Mouse (Mus musculus): ENCODE results near the gene Trim11. TPM values are rescaled to one million over a fixed set of nuclear protein-coding genes. Genes with fewer than 3 reads are reported as not detected.

The Trim11 gene
- total RNA-seq (2014; rRNA removed) (23.7 and 27.8 TPM in 2 replicates), polyA plus RNA-seq (2015; fragmentation: Nextera tagmentation; extraction: Ambion mirVana) (15.2 and 16.5 TPM in 2 replicates)

GRCm38 (mm10) chr11:58978027-58978705 lies at the start of gene Trim11:
Gene Trim11 (plus strand): TSS chr11:58978093.
- ATAC-seq (ENCODE audit: low FRiP score) (peak; percentile 45; the same call in 1 of the 2 replicates), DNase-seq (ENCODE audit: low spot score) (peak; percentile 78)
- Histone ChIP-seq H3K4me2 (ENCODE audit: low read depth, low read length, poor library complexity, severe bottlenecking) (peak within 1 kb of the TSS; percentile 93), H3K4me1 (ENCODE audit: insufficient read depth, low read length) (peaks cover 18% of the 10 kb centered on the region), H3K36me3 (ENCODE audit: insufficient read depth, low read length) (peaks cover 7% of the 10 kb centered on the region; the same call in 1 of the 2 replicates), H3K9me3 (ENCODE audit: low read length) (no peaks in the 10 kb centered on the region), H3K27me3 (ENCODE audit: insufficient read depth, low read length) (no peaks in the 10 kb centered on the region), H3K9ac (replicated peaks; ENCODE audit: low read length, poor library complexity, severe bottlenecking) (peak within 1 kb of the TSS; percentile 69), H3K27ac (ENCODE audit: low read depth, low read length) (peak within 1 kb of the TSS; percentile 38; the same call in 1 of the 2 replicates), H3K4me3 (ENCODE audit: low read depth, low read length) (peak within 1 kb of the TSS; percentile 94)
- TF ChIP-seq CTCF (IDR thresholded peaks at IDR 0.05) = no peak
- under 1% methylated on average over 64 of the region's 64 CpGs for WGBS

- Histone ChIP-seq H3K36me3 (ENCODE audit: insufficient read depth, low read length) (peaks cover 26% of the 10 kb centered on the region), H3K4me2 (ENCODE audit: low read depth, low read length, poor library complexity, severe bottlenecking) (no peak overlapping the region), H3K9ac (replicated peaks; ENCODE audit: low read length, poor library complexity, severe bottlenecking) (no peak overlapping the region), H3K27me3 (ENCODE audit: insufficient read depth, low read length) (no peaks in the 10 kb centered on the region), H3K9me3 (ENCODE audit: low read length) (no peaks in the 10 kb centered on the region), H3K27ac (ENCODE audit: low read depth, low read length) (no peak overlapping the region), H3K4me1 (ENCODE audit: insufficient read depth, low read length) (no peaks in the 10 kb centered on the region), H3K4me3 (ENCODE audit: low read depth, low read length) (no peak overlapping the region)
- WGBS = 77% methylated on average over 4 of the region's 4 CpGs
- DNase-seq (ENCODE audit: low spot score) (no peak), ATAC-seq (ENCODE audit: low FRiP score) (no peak)
- no peak for TF ChIP-seq CTCF (IDR thresholded peaks at IDR 0.05)
These were observed 48.8 kb upstream of the Trim11 start for GRCm38 (mm10) chr11:58929055-58929454.

- Histone ChIP-seq H3K36me3 (ENCODE audit: insufficient read depth, low read length) (peaks cover 31% of the 10 kb centered on the region), H3K4me2 (ENCODE audit: low read depth, low read length, poor library complexity, severe bottlenecking) (no peak overlapping the region), H3K9ac (replicated peaks; ENCODE audit: low read length, poor library complexity, severe bottlenecking) (no peak overlapping the region), H3K4me3 (ENCODE audit: low read depth, low read length) (no peak overlapping the region), H3K9me3 (ENCODE audit: low read length) (no peaks in the 10 kb centered on the region), H3K27ac (ENCODE audit: low read depth, low read length) (no peak overlapping the region), H3K4me1 (ENCODE audit: insufficient read depth, low read length) (no peaks in the 10 kb centered on the region), H3K27me3 (ENCODE audit: insufficient read depth, low read length) (no peaks in the 10 kb centered on the region)
- DNase-seq (ENCODE audit: low spot score) = no peak
- 61% methylated on average over 3 of the region's 3 CpGs for WGBS
- TF ChIP-seq CTCF (IDR thresholded peaks at IDR 0.05) = no peak
- no peak for ATAC-seq (ENCODE audit: low FRiP score)
These were observed 48.3 kb upstream of the Trim11 start for GRCm38 (mm10) chr11:58929641-58930040.

GRCm38 (mm10) chr11:58930254-58930653 lies 47.6 kb upstream of the Trim11 start:
- 92% methylated on average over 3 of the region's 3 CpGs for WGBS
- Histone ChIP-seq H3K36me3 (ENCODE audit: insufficient read depth, low read length) (peaks cover 31% of the 10 kb centered on the region), H3K27me3 (ENCODE audit: insufficient read depth, low read length) (no peaks in the 10 kb centered on the region), H3K4me2 (ENCODE audit: low read depth, low read length, poor library complexity, severe bottlenecking) (no peak overlapping the region), H3K9me3 (ENCODE audit: low read length) (no peaks in the 10 kb centered on the region), H3K4me3 (ENCODE audit: low read depth, low read length) (no peak overlapping the region), H3K27ac (ENCODE audit: low read depth, low read length) (no peak overlapping the region), H3K4me1 (ENCODE audit: insufficient read depth, low read length) (no peaks in the 10 kb centered on the region), H3K9ac (replicated peaks; ENCODE audit: low read length, poor library complexity, severe bottlenecking) (no peak overlapping the region)
- no peak for DNase-seq (ENCODE audit: low spot score)
- no peak for TF ChIP-seq CTCF (IDR thresholded peaks at IDR 0.05)
- ATAC-seq (ENCODE audit: low FRiP score) = no peak

GRCm38 (mm10) chr11:58931576-58931975 lies 46.3 kb upstream of the Trim11 start:
- ATAC-seq (ENCODE audit: low FRiP score) = peak; percentile 21; the same call in 1 of the 2 replicates
- WGBS = 85% methylated on average over 4 of the region's 4 CpGs

GRCm38 (mm10) chr11:58937909-58938308 lies 40.0 kb upstream of the Trim11 start:
- H3K9ac ChIP-seq (replicated peaks; ENCODE audit: low read length, poor library complexity, severe bottlenecking) = peak overlapping the region; percentile 97
- H3K4me3 ChIP-seq (ENCODE audit: low read depth, low read length) = peak overlapping the region; percentile 98
- H3K27me3 ChIP-seq (ENCODE audit: insufficient read depth, low read length) = no peaks in the 10 kb centered on the region
- TF ChIP-seq CTCF (IDR thresholded peaks at IDR 0.05) = no peak
- H3K27ac ChIP-seq (ENCODE audit: low read depth, low read length) = peak overlapping the region; percentile 93
- WGBS = under 1% methylated on average over 13 of the region's 13 CpGs
- H3K4me2 ChIP-seq (ENCODE audit: low read depth, low read length, poor library complexity, severe bottlenecking) = peak overlapping the region; percentile 85
- peak; percentile 35 for DNase-seq (ENCODE audit: low spot score)
- H3K4me1 ChIP-seq (ENCODE audit: insufficient read depth, low read length) = peaks cover 10% of the 10 kb centered on the region
- no peaks in the 10 kb centered on the region for H3K9me3 ChIP-seq (ENCODE audit: low read length)
- ATAC-seq (ENCODE audit: low FRiP score) = peak; percentile 2; the same call in 1 of the 2 replicates
- peaks cover 31% of the 10 kb centered on the region for H3K36me3 ChIP-seq (ENCODE audit: insufficient read depth, low read length)

More at GRCm38 (mm10) chr11:58931576-58931975, 46.3 kb upstream of the Trim11 start:
- Histone ChIP-seq H3K27me3 (ENCODE audit: insufficient read depth, low read length) (no peaks in the 10 kb centered on the region), H3K36me3 (ENCODE audit: insufficient read depth, low read length) (peaks cover 42% of the 10 kb centered on the region), H3K9ac (replicated peaks; ENCODE audit: low read length, poor library complexity, severe bottlenecking) (no peak overlapping the region), H3K27ac (ENCODE audit: low read depth, low read length) (no peak overlapping the region), H3K4me2 (ENCODE audit: low read depth, low read length, poor library complexity, severe bottlenecking) (no peak overlapping the region), H3K4me1 (ENCODE audit: insufficient read depth, low read length) (no peaks in the 10 kb centered on the region), H3K4me3 (ENCODE audit: low read depth, low read length) (no peak overlapping the region), H3K9me3 (ENCODE audit: low read length) (no peaks in the 10 kb centered on the region)
- peak; percentile 64 for TF ChIP-seq CTCF (IDR thresholded peaks at IDR 0.05)
- DNase-seq (ENCODE audit: low spot score) = peak; percentile 50
